Mouse (Mus musculus) bone marrow, adult 2 months (tissue): ENCODE data around the gene Vti1a.

Experiments used
- CTCF ChIP-seq: fragments of 200-500 bp; IDR thresholded peaks from 2 replicates; pipeline ENCODE4 v1.5.1; 2011; ENCODE audit warnings: low read length, control low read depth; ENCODE audit not compliant: control insufficient read depth, insufficient read depth
- POLR2A ChIP-seq: fragments of 200-500 bp; IDR thresholded peaks from 2 replicates; pipeline ENCODE4 v1.6.1; 2011; ENCODE audit warnings: low read depth, mild to moderate bottlenecking, control low read depth, low read length, borderline replicate concordance; ENCODE audit not compliant: control insufficient read depth

GRCm38 (mm10) chr19:55523340-55523739, 207.2 kb downstream of the Vti1a start:
- TF ChIP-seq CTCF = no peak
- TF ChIP-seq POLR2A = no peak
